Mouse (Mus musculus) embryonic facial prominence, embryonic 15.5 days (tissue): ENCODE measurements at regions not wholly inside any gene's neighbourhood (a gene's known extent, or its start where the extent isn't known, plus 50 kb on each side); places are given as distances from the start of the nearest gene placed in this dataset.
"Not testable (repeated sequence)": the region's sequence is repeated elsewhere in the genome, so short reads cannot be mapped to it uniquely, and the experiment has no call there.

Experiments used
- ATAC-seq: fragments of 200-750 bp; cut with Nextera tagmentation; 2 replicates; pipeline ENCODE4 v1.8.0; 2017; ENCODE audit warnings: low read depth, moderate TSS enrichment; ENCODE audit not compliant: insufficient number of reproducible peaks, low FRiP score, low TSS enrichment
- H3K27ac ChIP-seq: fragments of 300-500 bp; sonication (generic); replicated peaks from 2 replicates; pipeline ENCODE4 v1.5.1; 2015; ENCODE audit warnings: mild to moderate bottlenecking, inconsistent platforms
- H3K27me3 ChIP-seq: fragments of 300-500 bp; sonication (generic); 2 replicates; pipeline ENCODE4 v1.6.1; 2015; ENCODE audit warnings: inconsistent platforms
- H3K36me3 ChIP-seq: fragments of 300-500 bp; sonication (generic); 2 replicates; pipeline ENCODE4 v1.6.1; 2015; ENCODE audit warnings: mild to moderate bottlenecking, inconsistent platforms
- H3K4me1 ChIP-seq: fragments of 300-500 bp; sonication (generic); 2 replicates; pipeline ENCODE4 v1.6.1; 2015; ENCODE audit warnings: inconsistent platforms
- H3K4me2 ChIP-seq: fragments of 300-500 bp; sonication (generic); replicated peaks from 2 replicates; pipeline ENCODE4 v1.6.1; 2015; ENCODE audit warnings: mild to moderate bottlenecking, inconsistent platforms
- H3K4me3 ChIP-seq: fragments of 300-500 bp; sonication (generic); replicated peaks from 2 replicates; pipeline ENCODE4 v1.5.1; 2015; ENCODE audit warnings: mild to moderate bottlenecking, inconsistent platforms
- H3K9ac ChIP-seq: fragments of 300-500 bp; sonication (generic); 2 replicates; pipeline ENCODE4 v1.6.1; 2015; ENCODE audit warnings: inconsistent platforms
- H3K9me3 ChIP-seq: fragments of 300-500 bp; sonication (generic); replicated peaks from 2 replicates; pipeline ENCODE4 v1.6.1; 2016; ENCODE audit warnings: inconsistent platforms
- WGBS: fragments of 180-500 bp; shearing (Covaris S2); methylation state at CpG from one replicate; pipeline ENCODE4 v1.1.7; 2015; 5-methylcytosine and 5-hydroxymethylcytosine counted together

DNA sequence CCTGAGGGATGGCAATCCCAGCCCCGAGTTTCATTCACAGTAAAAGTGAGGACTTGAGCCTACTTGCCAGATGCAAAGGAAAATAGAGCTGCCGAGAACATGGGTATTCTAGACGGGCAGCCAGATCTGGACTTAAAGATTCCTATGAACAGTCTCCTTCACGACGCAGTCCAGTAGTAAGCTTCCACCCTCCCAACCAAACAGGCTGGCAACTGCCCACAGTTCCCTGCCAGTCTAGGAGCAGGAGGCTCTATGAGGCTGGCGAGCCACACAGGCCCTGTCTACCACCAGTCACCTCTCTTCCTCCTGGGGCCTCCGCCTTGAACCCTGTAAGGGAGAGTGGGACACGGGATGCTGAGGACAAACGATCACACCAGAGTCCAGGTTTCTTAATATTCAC is 153.5 kb upstream of the Snrpn start:
- Histone ChIP-seq H3K4me1 (no peaks in the 10 kb centered on the region), H3K9ac (no peak overlapping the region), H3K9me3 (no peaks in the 10 kb centered on the region), H3K27ac (no peak overlapping the region), H3K27me3 (no peaks in the 10 kb centered on the region), H3K4me2 (no peak overlapping the region), H3K4me3 (no peak overlapping the region), H3K36me3 (no peaks in the 10 kb centered on the region)
- WGBS: 89% methylated on average over 9 of the region's 9 CpGs
- ATAC-seq: no peak

DNA sequence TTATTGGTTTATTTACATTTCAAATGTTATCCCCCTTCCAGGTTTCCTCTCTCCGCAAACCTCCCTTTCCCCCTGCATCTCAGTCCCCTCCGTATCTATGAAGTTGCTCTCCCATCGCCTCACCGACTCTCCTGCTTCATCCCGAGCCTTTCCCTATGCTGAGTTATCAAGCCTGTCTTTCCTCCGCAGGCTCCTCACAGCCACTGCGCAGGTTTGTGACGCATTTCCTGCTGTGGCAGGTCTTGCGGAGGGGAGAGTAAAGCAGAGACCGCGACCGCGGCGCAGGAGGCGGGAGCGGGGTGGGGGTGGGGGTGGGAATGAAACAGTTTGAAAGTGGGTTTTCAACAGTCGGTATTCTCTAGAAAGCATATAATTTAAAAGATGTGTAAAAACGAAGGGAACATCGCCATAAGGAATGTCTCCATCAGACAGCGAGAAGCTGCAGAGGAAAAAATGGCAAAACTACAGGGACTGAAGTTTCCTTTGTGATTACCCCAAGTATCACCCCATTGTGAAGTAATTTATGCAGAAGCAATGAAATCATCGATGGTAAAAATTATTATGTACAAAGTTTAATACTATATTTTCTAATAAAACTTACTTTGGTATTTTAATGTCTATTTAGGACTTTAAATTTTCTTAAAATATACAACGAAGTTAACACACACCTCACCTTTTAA is 104.3 kb upstream of the Snrpn start:
- 20% methylated on average over 22 of the region's 22 CpGs for WGBS
- Histone ChIP-seq H3K4me3 (peak overlapping the region; percentile 42), H3K4me2 (peak overlapping the region; percentile 29)
- H3K27me3 ChIP-seq, H3K9ac ChIP-seq, H3K9me3 ChIP-seq, H3K4me1 ChIP-seq, H3K36me3 ChIP-seq, H3K27ac ChIP-seq: not testable (repeated sequence)
- ATAC-seq: peak; percentile 93

DNA sequence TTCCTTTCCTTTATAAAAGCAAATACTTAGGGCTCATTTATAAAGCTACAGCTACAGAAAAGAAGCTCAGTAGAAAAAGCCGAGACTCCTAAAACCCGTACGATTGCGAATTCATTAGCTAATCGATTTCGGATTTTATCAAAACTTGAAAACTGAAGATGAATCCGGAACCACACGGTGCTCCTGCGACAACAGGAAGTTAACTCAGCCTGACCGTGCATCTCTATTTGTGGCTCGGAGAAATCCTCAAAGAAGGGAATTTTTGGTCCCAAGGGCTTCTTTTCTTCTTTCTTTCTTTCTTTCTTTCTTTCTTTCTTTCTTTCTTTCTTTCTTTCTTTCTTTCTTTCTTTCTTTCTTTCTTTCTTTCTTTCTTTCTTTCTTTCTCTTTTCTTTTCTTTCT is 103.7 kb upstream of the Snrpn start:
- not testable (repeated sequence) for H3K4me1 ChIP-seq, H3K36me3 ChIP-seq, H3K27ac ChIP-seq, H3K9me3 ChIP-seq, H3K27me3 ChIP-seq, H3K9ac ChIP-seq
- Histone ChIP-seq H3K4me3 (peak overlapping the region; percentile 42), H3K4me2 (peak overlapping the region; percentile 36)
- 26% methylated on average over 11 of the region's 11 CpGs for WGBS
- peak; percentile 80; the same call in 1 of the 2 replicates for ATAC-seq

DNA sequence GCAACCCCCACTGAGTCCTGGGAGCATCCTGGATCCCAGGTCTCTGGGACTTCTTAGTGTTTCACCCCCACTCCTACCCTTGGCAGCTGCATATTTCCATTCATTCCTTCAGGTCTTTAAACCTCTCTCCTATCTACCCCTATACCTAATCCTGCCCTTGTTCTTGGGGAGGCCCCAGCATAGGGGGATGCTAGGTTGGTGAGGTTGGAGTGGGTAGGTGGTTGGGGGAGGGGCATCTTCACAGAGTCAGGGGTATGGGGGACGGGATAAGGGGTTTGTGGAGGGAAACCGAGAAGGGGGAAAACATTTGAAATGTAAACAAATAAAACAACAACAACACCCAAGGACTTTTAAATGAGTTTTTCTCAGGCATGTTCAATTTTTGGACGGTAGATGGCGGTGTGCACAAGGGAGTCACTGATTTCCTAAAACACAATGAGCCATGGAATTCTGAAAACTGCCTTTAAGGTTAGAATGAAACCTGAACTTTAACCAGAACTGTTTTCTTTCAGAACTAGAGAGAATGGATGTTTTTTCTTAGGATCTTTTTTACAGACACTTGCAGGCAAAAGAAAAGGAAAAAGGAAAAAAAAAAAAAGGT is 98.7 kb upstream of the Snrpn start:
- not testable (repeated sequence) for H3K4me2 ChIP-seq, H3K4me1 ChIP-seq, H3K9ac ChIP-seq, H3K27ac ChIP-seq, H3K9me3 ChIP-seq, ATAC-seq, H3K4me3 ChIP-seq, H3K27me3 ChIP-seq, H3K36me3 ChIP-seq
- WGBS: 13% methylated on average over 4 of the region's 4 CpGs

DNA sequence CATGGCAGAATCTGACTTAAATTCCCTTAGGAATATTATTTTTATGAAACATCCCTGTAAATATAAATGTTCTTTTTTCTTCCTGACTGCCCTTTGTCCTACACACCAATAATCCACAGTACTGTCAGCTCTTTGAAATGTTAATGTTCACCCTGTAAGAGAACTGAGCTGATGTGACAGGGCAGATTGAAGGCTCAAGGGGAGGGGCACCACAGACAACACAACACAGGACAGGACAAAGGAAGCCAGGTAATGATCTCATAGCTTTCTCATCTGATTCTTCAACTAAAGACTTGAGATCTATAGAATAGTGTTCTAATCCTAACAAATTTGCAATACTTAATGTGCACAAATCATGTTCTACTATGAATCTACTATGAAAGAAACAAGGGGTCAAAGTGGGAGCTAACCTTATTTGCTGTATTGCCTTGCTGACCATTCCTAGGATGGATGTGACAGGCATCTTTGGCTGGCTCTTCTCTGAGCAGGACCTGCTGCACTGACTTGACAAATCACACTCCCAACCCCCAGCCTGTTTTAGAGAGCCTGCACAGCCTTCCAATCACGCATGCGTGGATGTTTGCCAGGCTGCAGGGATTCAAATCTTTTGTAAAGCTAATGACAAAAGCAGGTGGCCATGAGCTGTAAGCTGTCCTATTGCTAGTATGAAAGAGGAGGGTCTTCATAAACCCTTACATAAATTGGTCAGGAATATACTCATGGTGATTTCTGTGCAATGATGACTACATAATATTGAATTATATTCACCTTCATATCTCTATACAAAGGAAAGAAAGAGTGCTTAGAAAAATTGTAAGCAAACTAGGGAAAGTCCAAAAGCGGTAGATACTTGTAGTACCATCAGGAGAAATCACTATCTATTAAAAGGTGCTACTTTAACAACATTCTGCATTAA is 76.6 kb upstream of the Snrpn start:
- not testable (repeated sequence) for H3K9ac ChIP-seq, H3K4me2 ChIP-seq, H3K36me3 ChIP-seq, H3K4me3 ChIP-seq, H3K27ac ChIP-seq, H3K9me3 ChIP-seq, ATAC-seq, H3K4me1 ChIP-seq, H3K27me3 ChIP-seq
- WGBS: 51% methylated on average over 3 of the region's 3 CpGs
